In the genomic region with DNA sequence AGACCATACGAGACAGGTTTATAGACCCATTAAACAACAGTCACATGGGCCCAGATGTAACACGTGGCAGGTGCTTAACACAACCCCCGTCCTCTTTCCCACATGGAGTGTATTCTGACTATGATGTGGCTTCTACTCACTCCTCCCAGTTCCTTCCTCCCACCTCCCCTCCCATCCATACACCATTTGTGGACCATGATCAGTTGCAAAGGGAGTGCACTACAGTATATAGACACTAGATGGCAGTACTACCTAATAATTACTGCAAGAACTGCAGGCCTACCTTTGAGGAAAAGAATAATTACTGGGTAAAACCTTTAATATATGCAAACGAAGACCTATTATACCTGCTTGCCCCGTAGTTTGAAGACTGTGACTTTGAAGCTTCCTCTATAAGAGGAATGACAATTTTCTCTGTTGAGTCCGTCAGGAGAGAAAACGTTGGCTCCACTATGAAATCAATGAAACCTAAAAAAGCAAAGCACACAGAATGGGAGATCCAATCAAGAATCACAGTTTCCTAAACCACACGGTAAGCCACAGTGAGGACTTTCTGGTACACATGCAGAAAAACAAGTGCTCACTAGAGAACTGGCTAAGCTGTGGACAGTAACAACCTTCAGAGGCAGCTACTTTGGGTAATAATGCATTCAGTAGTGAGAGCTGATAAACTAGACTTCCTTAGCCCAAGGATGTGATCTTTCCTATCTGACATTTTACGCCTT, we compare ENCODE assay signal across 8 mouse cellular contexts.
A peak's percentile ranks its signal among the peaks of the same experiment; 100 is the strongest.
DNase-seq lines count a peak whose midpoint lies in the region; ATAC-seq and TF ChIP-seq lines count a peak whose summit lies in the region.

No protein-coding gene starts in this region.

- 47% methylated on average over 9 of the region's 9 CpGs for WGBS in cerebellum, adult 2 months
- 43% methylated on average over 9 of the region's 9 CpGs for WGBS in kidney, embryonic 14.5 days
- 36% methylated on average over 9 of the region's 9 CpGs for WGBS in liver, embryonic 14.5 days (ENCODE audit: insufficient replicate concordance)
- WGBS in neural tube, embryonic 15.5 days, result 40% methylated on average over 9 of the region's 9 CpGs

- H3K36me3 ChIP-seq in kidney, embryonic 14.5 days (ENCODE audit: control insufficient read depth, insufficient read depth, low read length), result no peaks in the 10 kb centered on the region
- H3K36me3 ChIP-seq in liver, embryonic 14.5 days (replicated peaks; ENCODE audit: control insufficient read depth, insufficient read depth, low read depth), result no peaks in the 10 kb centered on the region
- H3K36me3 ChIP-seq in neural tube, embryonic 15.5 days, result no peaks in the 10 kb centered on the region

- H3K9me3 ChIP-seq in kidney, embryonic 14.5 days (ENCODE audit: control insufficient read depth, low read length), result no peaks in the 10 kb centered on the region
- H3K9me3 ChIP-seq in liver, embryonic 14.5 days (ENCODE audit: control insufficient read depth, low read length), result no peaks in the 10 kb centered on the region
- no peaks in the 10 kb centered on the region for H3K9me3 ChIP-seq in neural tube, embryonic 15.5 days (replicated peaks)

- TF ChIP-seq CTCF in cerebellum, adult 2 months (IDR thresholded peaks at IDR 0.05; ENCODE audit: borderline replicate concordance, insufficient read depth, low read depth, low read length), result peak; percentile 67
- peak; percentile 64 for TF ChIP-seq CTCF in liver, embryonic 14.5 days (IDR thresholded peaks at IDR 0.05; ENCODE audit: low read depth)

- no peak for TF ChIP-seq EP300 in liver, embryonic 14.5 days (IDR thresholded peaks at IDR 0.05; ENCODE audit: low read depth)

- ATAC-seq in kidney, embryonic 14.5 days (ENCODE audit: low FRiP score, low TSS enrichment), result peak; percentile 80
- ATAC-seq in liver, embryonic 14.5 days (ENCODE audit: insufficient read depth), result 0 out of 2 replicates have a peak, but pooled peaks have one; percentile 26
- ATAC-seq in neural tube, embryonic 15.5 days (ENCODE audit: low FRiP score), result peak; percentile 81

- no peak for TF ChIP-seq POLR2A in cerebellum, adult 2 months (IDR thresholded peaks at IDR 0.05; ENCODE audit: borderline replicate concordance, insufficient read depth, low read length)

- no peaks in the 10 kb centered on the region for H3K4me1 ChIP-seq in cerebellum, adult 2 months (ENCODE audit: control insufficient read depth, insufficient read depth, low read length)
- no peaks in the 10 kb centered on the region for H3K4me1 ChIP-seq in kidney, embryonic 14.5 days (ENCODE audit: control insufficient read depth, insufficient read depth, low read length)
- H3K4me1 ChIP-seq in liver, embryonic 14.5 days (replicated peaks; ENCODE audit: control insufficient read depth in 2 of 2, insufficient read depth in 2 of 2, low read length in 1 of 2), result no peaks in the 10 kb centered on the region
- H3K4me1 ChIP-seq in neural tube, embryonic 15.5 days, result no peaks in the 10 kb centered on the region

- H3K27ac ChIP-seq in cerebellum, adult 2 months (ENCODE audit: insufficient read depth, low read length), result no peak overlapping the region
- H3K27ac ChIP-seq in kidney, embryonic 14.5 days (ENCODE audit: low read depth, low read length), result no peak overlapping the region
- no peak overlapping the region for H3K27ac ChIP-seq in liver, embryonic 14.5 days
- H3K27ac ChIP-seq in neural tube, embryonic 15.5 days (replicated peaks), result no peak overlapping the region

- DNase-seq in thymus, postnatal 0 days (ENCODE audit: low spot score), result peak; percentile 47
- DNase-seq in thymus, adult 18-20 months, result no peak
- peak; percentile 11 to 26 for DNase-seq in cerebellum, adult 2 months
- peak; percentile 20 to 88 for DNase-seq in frontal cortex, adult 2 months (ENCODE audit: extremely low spot score in 1 of 2, low spot score in 1 of 2)
- peak; percentile 2 to 7 (median 6) for DNase-seq in liver, embryonic 14.5 days (ENCODE audit: low read depth in 3 of 3, low spot score in 3 of 3)
- DNase-seq in ovary, adult 18-20 months (ENCODE audit: low spot score), result no peak

- no peak overlapping the region for H3K4me3 ChIP-seq in cerebellum, adult 2 months (replicated peaks; ENCODE audit: insufficient read depth, low read depth, low read length)
- no peak overlapping the region for H3K4me3 ChIP-seq in kidney, embryonic 14.5 days (ENCODE audit: low read length)
- no peak overlapping the region for H3K4me3 ChIP-seq in liver, embryonic 14.5 days (ENCODE audit: insufficient read depth in 1 of 2, low read depth in 2 of 2, low read length in 2 of 2)
- no peak overlapping the region for H3K4me3 ChIP-seq in neural tube, embryonic 15.5 days (replicated peaks)

- H3K27me3 ChIP-seq in cerebellum, adult 2 months (ENCODE audit: control insufficient read depth, insufficient read depth, low read length), result no peaks in the 10 kb centered on the region
- H3K27me3 ChIP-seq in kidney, embryonic 14.5 days (ENCODE audit: control insufficient read depth, insufficient read depth, low read length), result no peaks in the 10 kb centered on the region
- no peaks in the 10 kb centered on the region for H3K27me3 ChIP-seq in liver, embryonic 14.5 days (ENCODE audit: control insufficient read depth, insufficient read depth, low read length)
- H3K27me3 ChIP-seq in neural tube, embryonic 15.5 days (replicated peaks), result no peaks in the 10 kb centered on the region

- H3K4me2 ChIP-seq in kidney, embryonic 14.5 days (replicated peaks; ENCODE audit: low read depth, low read length), result no peak overlapping the region
- no peak overlapping the region for H3K4me2 ChIP-seq in liver, embryonic 14.5 days (ENCODE audit: low read depth)
- H3K4me2 ChIP-seq in neural tube, embryonic 15.5 days, result no peak overlapping the region

- no peak overlapping the region for H3K9ac ChIP-seq in kidney, embryonic 14.5 days (ENCODE audit: low read depth, low read length)
- H3K9ac ChIP-seq in liver, embryonic 14.5 days (replicated peaks), result no peak overlapping the region
- H3K9ac ChIP-seq in neural tube, embryonic 15.5 days (replicated peaks), result no peak overlapping the region

Comparison
In these comparisons a context has a peak if more than half of its experiments do, and no peak if none do; other contexts are left out.
1. DNase-seq: peak in thymus, postnatal 0 days (single experiment), cerebellum, adult 2 months (2 of 2), frontal cortex, adult 2 months (2 of 2) and liver, embryonic 14.5 days (3 of 3); none in thymus, adult 18-20 months (0 of 2) and ovary, adult 18-20 months (single experiment).
2. ATAC-seq: peak in every context shown above with its lines; median percentile 81 in neural tube, embryonic 15.5 days; 80 in kidney, embryonic 14.5 days; 26 in liver, embryonic 14.5 days.